Mouse (Mus musculus) testis, adult 2 months (tissue): ENCODE results near the gene Slc39a1.
A peak's percentile ranks its signal among the peaks of the same experiment; 100 is the strongest.

Source experiments
- CTCF ChIP-seq: fragments of 200-500 bp; IDR thresholded peaks from 2 replicates; pipeline ENCODE4 v1.5.1; 2012; ENCODE audit warnings: low read depth, mild to moderate bottlenecking, inconsistent platforms, low read length, moderate library complexity; ENCODE audit not compliant: control insufficient read depth, insufficient read depth, insufficient replicate concordance
- POLR2A ChIP-seq: fragments of 200-500 bp; IDR thresholded peaks from 2 replicates; pipeline ENCODE4 v1.6.1; 2012; ENCODE audit warnings: low read depth, mild to moderate bottlenecking, inconsistent platforms, low read length, moderate library complexity; ENCODE audit not compliant: control insufficient read depth

DNA sequence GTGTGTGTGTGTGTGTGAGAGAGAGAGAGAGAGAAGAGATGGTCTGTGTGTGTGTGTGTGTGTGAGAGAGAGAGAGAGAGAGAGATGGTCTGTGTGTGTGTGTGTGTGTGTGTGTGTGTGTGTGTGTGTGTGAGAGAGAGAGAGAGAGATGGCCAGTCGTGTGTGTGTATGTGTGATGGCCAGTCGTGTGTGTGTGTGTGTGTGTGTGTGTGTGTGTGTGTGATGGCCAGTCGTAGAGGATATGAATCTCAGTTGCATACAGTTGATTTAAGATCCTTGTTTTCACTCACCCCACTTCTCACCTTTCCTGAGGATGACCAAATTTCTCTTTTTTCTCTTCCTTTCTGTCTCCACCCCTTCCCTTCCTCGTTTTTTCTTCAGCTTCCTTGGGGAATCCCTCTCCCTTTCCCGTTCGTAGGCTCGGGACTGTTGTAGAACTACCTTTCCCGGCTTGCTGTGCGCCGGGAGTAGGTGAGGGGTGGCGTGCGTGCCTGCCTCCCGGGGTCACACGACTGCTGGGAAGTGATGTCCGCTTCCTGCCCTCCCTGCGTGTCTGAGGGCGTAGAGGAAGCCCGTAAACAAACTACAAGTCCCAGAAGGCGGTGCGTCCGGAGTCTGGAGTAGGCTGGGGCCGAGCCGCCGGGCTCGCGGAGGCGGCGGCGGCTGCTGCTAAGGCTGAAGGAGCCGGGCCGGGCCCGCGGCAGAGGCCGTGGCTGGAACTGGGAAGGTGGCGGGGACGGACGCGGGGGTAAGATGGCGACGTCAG is 5.9 kb downstream of the Slc39a1 start, which contains the start of gene Crtc2:
- TF ChIP-seq CTCF: no peak
- peak; percentile 75 for TF ChIP-seq POLR2A
